Mouse (Mus musculus) hindbrain, embryonic 13.5 days (tissue): ENCODE results near the gene Arsk. TPM values are rescaled to one million over a fixed set of nuclear protein-coding genes. Genes with fewer than 3 reads are reported as not detected.
A peak's percentile ranks its signal among the peaks of the same experiment; 100 is the strongest.

Experiments used
- ATAC-seq: fragments of 200-750 bp; cut with Nextera tagmentation; 2 replicates; pipeline ENCODE4 v1.8.0; 2017; ENCODE audit warnings: moderate TSS enrichment; ENCODE audit not compliant: low FRiP score
- H3K27ac ChIP-seq: fragments of 300-500 bp; sonication (generic); 2 replicates; pipeline ENCODE4 v1.5.1; 2015; ENCODE audit warnings: inconsistent platforms, mild to moderate bottlenecking, moderate library complexity
- H3K27me3 ChIP-seq: fragments of 300-500 bp; sonication (generic); 2 replicates; pipeline ENCODE4 v1.6.1; 2015; ENCODE audit warnings: mild to moderate bottlenecking, inconsistent platforms
- H3K36me3 ChIP-seq: fragments of 300-500 bp; sonication (generic); 2 replicates; pipeline ENCODE4 v1.6.1; 2015; ENCODE audit warnings: mild to moderate bottlenecking, inconsistent platforms
- H3K4me1 ChIP-seq: fragments of 300-500 bp; sonication (generic); replicated peaks from 2 replicates; pipeline ENCODE4 v1.6.1; 2015; ENCODE audit warnings: inconsistent platforms
- H3K4me2 ChIP-seq: fragments of 300-500 bp; sonication (generic); 2 replicates; pipeline ENCODE4 v1.6.1; 2015; ENCODE audit warnings: inconsistent platforms, mild to moderate bottlenecking, moderate library complexity
- H3K4me3 ChIP-seq: fragments of 300-500 bp; sonication (generic); 2 replicates; pipeline ENCODE4 v1.5.1; 2015; ENCODE audit warnings: mild to moderate bottlenecking, inconsistent platforms
- H3K9ac ChIP-seq: fragments of 300-500 bp; sonication (generic); 2 replicates; pipeline ENCODE4 v1.6.1; 2015; ENCODE audit warnings: mild to moderate bottlenecking, inconsistent platforms
- H3K9me3 ChIP-seq: fragments of 300-500 bp; sonication (generic); 2 replicates; pipeline ENCODE4 v1.6.1; 2016; ENCODE audit warnings: inconsistent platforms
- WGBS: fragments of 180-500 bp; shearing (Covaris S2); methylation state at CpG from one replicate; pipeline ENCODE4 v1.1.7; 2015; 5-methylcytosine and 5-hydroxymethylcytosine counted together
- polyA plus RNA-seq: library from polyadenylated mRNA; unstranded; fragments of >200 nt; fragmentation: Nextera tagmentation; extraction: Ambion mirVana; gene quantifications from 2 replicates; pipeline ENCODE4 v1.2.1, GENCODE M21; 2015

Arsk gene
- polyA plus RNA-seq, 1 experiment from 2014 or later, result 4.7 TPM

GRCm38 (mm10) chr13:76062126-76062525 is 36.3 kb downstream of the Arsk start:
- ATAC-seq, result no peak
- H3K9ac ChIP-seq, result no peak overlapping the region
- no peak overlapping the region for H3K4me2 ChIP-seq
- peaks cover 13% of the 10 kb centered on the region for H3K27me3 ChIP-seq
- H3K4me1 ChIP-seq, result no peaks in the 10 kb centered on the region
- no peak overlapping the region for H3K4me3 ChIP-seq
- 92% methylated on average over 3 of the region's 3 CpGs for WGBS
- H3K27ac ChIP-seq, result no peak overlapping the region
- no peaks in the 10 kb centered on the region for H3K9me3 ChIP-seq
- peaks cover 9% of the 10 kb centered on the region for H3K36me3 ChIP-seq

GRCm38 (mm10) chr13:76059591-76059990 is 38.9 kb downstream of the Arsk start:
- Histone ChIP-seq H3K4me2 (no peak overlapping the region), H3K9ac (no peak overlapping the region), H3K27me3 (peaks cover 35% of the 10 kb centered on the region), H3K4me3 (no peak overlapping the region), H3K27ac (no peak overlapping the region), H3K36me3 (peaks cover 8% of the 10 kb centered on the region; the same call in 1 of the 2 replicates), H3K9me3 (no peaks in the 10 kb centered on the region), H3K4me1 (peaks cover 17% of the 10 kb centered on the region)
- no peak for ATAC-seq
- 95% methylated on average over 4 of the region's 4 CpGs for WGBS

- Histone ChIP-seq H3K4me3 (no peak overlapping the region), H3K27me3 (peaks cover 52% of the 10 kb centered on the region), H3K4me2 (peak overlapping the region; percentile 99), H3K9ac (no peak overlapping the region), H3K36me3 (0 out of 2 replicates have a peak, but pooled peaks cover 3% of the 10 kb centered on the region), H3K4me1 (peaks cover 17% of the 10 kb centered on the region), H3K27ac (no peak overlapping the region), H3K9me3 (no peaks in the 10 kb centered on the region)
- no peak for ATAC-seq
- 79% methylated on average over 10 of the region's 10 CpGs for WGBS
Measured at GRCm38 (mm10) chr13:76057267-76058069, 41.0 kb downstream of the Arsk start.

DNA sequence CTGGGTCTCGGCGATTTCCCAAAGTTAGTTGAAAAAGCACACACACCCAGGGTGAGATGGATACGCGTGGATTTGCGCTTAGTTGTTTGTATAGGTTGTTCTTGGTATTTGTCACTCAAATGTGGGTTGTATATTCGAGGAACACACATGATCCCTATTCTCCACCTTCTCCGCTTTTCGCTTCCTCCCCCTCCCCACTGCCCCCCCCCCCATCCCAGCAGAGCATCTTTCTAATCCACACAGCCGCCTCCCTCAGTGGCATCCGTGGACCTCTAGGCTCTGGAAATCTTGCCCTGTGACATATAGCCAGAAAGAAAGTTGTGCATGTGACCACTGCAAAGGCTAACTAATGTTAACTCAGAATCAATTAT is 41.6 kb downstream of the Arsk start, which contains the start of gene Gpr150:
Gene Gpr150 (minus strand): TSS at position 101 of the 371 bp plus-strand sequence.
- H3K4me2 ChIP-seq, result peak within 1 kb of the TSS; percentile 99
- peak within 1 kb of the TSS; percentile 76 for H3K9ac ChIP-seq
- peak within 1 kb of the TSS; percentile 61 for H3K4me3 ChIP-seq
- no peak for ATAC-seq
- no peaks in the 10 kb centered on the region for H3K9me3 ChIP-seq
- 12% methylated on average over 10 of the region's 10 CpGs for WGBS
- H3K27ac ChIP-seq, result peak within 1 kb of the TSS; percentile 70
- H3K4me1 ChIP-seq, result peaks cover 17% of the 10 kb centered on the region
- H3K36me3 ChIP-seq, result no peaks in the 10 kb centered on the region
- H3K27me3 ChIP-seq, result peaks cover 52% of the 10 kb centered on the region

GRCm38 (mm10) chr13:76056261-76056724 is 42.2 kb downstream of the Arsk start:
- peak; percentile 94 for ATAC-seq
- Histone ChIP-seq H3K9ac (peak overlapping the region; percentile 76), H3K4me2 (peak overlapping the region; percentile 99), H3K9me3 (no peaks in the 10 kb centered on the region), H3K27ac (peak overlapping the region; percentile 70), H3K27me3 (peaks cover 52% of the 10 kb centered on the region), H3K36me3 (no peaks in the 10 kb centered on the region), H3K4me3 (peak overlapping the region; percentile 61), H3K4me1 (peaks cover 17% of the 10 kb centered on the region)
- WGBS, result under 1% methylated on average over 34 of the region's 34 CpGs

GRCm38 (mm10) chr13:76055391-76056232 is 42.8 kb downstream of the Arsk start:
- Histone ChIP-seq H3K9me3 (no peaks in the 10 kb centered on the region), H3K4me2 (peak overlapping the region; percentile 99), H3K27me3 (peaks cover 55% of the 10 kb centered on the region), H3K9ac (peak overlapping the region; percentile 76), H3K27ac (peak overlapping the region; percentile 70), H3K4me3 (peak overlapping the region; percentile 61), H3K36me3 (no peaks in the 10 kb centered on the region), H3K4me1 (peaks cover 17% of the 10 kb centered on the region)
- ATAC-seq, result peak; percentile 68
- WGBS, result under 1% methylated on average over 59 of the region's 59 CpGs

- H3K27me3 ChIP-seq, result no peaks in the 10 kb centered on the region
- no peak overlapping the region for H3K9ac ChIP-seq
- no peaks in the 10 kb centered on the region for H3K36me3 ChIP-seq
- H3K4me3 ChIP-seq, result no peak overlapping the region
- no peaks in the 10 kb centered on the region for H3K9me3 ChIP-seq
- H3K27ac ChIP-seq, result no peak overlapping the region
- ATAC-seq, result no peak
- H3K4me1 ChIP-seq, result no peaks in the 10 kb centered on the region
- no peak overlapping the region for H3K4me2 ChIP-seq
Measured at GRCm38 (mm10) chr13:76044971-76045370, 53.5 kb downstream of the Arsk start.

GRCm38 (mm10) chr13:76042455-76042854 is 56.0 kb downstream of the Arsk start:
- H3K4me3 ChIP-seq, result no peak overlapping the region
- H3K9me3 ChIP-seq, result 0 out of 2 replicates have a peak, but pooled peaks cover 1% of the 10 kb centered on the region
- H3K27ac ChIP-seq, result no peak overlapping the region
- H3K36me3 ChIP-seq, result no peaks in the 10 kb centered on the region
- no peak overlapping the region for H3K4me2 ChIP-seq
- H3K27me3 ChIP-seq, result no peaks in the 10 kb centered on the region
- no peaks in the 10 kb centered on the region for H3K4me1 ChIP-seq
- 56% methylated on average over 1 of the region's 1 CpGs for WGBS
- H3K9ac ChIP-seq, result no peak overlapping the region
- ATAC-seq, result no peak

GRCm38 (mm10) chr13:76024588-76024987 is 73.9 kb downstream of the Arsk start:
- H3K4me2 ChIP-seq, result no peak overlapping the region
- WGBS, result 81% methylated on average over 3 of the region's 3 CpGs
- no peak overlapping the region for H3K27ac ChIP-seq
- H3K27me3 ChIP-seq, result peaks cover 3% of the 10 kb centered on the region; the same call in 1 of the 2 replicates
- no peak overlapping the region for H3K4me3 ChIP-seq
- H3K4me1 ChIP-seq, result no peaks in the 10 kb centered on the region
- no peak overlapping the region for H3K9ac ChIP-seq
- H3K9me3 ChIP-seq, result no peaks in the 10 kb centered on the region
- ATAC-seq, result no peak
- H3K36me3 ChIP-seq, result no peaks in the 10 kb centered on the region

GRCm38 (mm10) chr13:76021782-76022181 is 76.7 kb downstream of the Arsk start:
- Histone ChIP-seq H3K27ac (no peak overlapping the region), H3K27me3 (peaks cover 3% of the 10 kb centered on the region; the same call in 1 of the 2 replicates), H3K9ac (no peak overlapping the region), H3K36me3 (no peaks in the 10 kb centered on the region), H3K9me3 (no peaks in the 10 kb centered on the region), H3K4me3 (no peak overlapping the region), H3K4me2 (no peak overlapping the region), H3K4me1 (peaks cover 10% of the 10 kb centered on the region)
- WGBS, result 95% methylated on average over 2 of the region's 2 CpGs
- ATAC-seq, result no peak

GRCm38 (mm10) chr13:76018844-76019400 is 79.5 kb downstream of the Arsk start:
- Histone ChIP-seq H3K4me2 (peak overlapping the region; percentile 69), H3K9ac (peak overlapping the region; percentile 51; the same call in 1 of the 2 replicates), H3K36me3 (no peaks in the 10 kb centered on the region), H3K4me3 (peak overlapping the region; percentile 70), H3K27ac (no peak overlapping the region; the same call in 1 of the 2 replicates), H3K4me1 (peaks cover 19% of the 10 kb centered on the region), H3K9me3 (no peaks in the 10 kb centered on the region), H3K27me3 (peaks cover 3% of the 10 kb centered on the region; the same call in 1 of the 2 replicates)
- WGBS, result 45% methylated on average over 5 of the region's 5 CpGs
- peak; percentile 65 for ATAC-seq
